Mouse (Mus musculus) spleen, adult 10 weeks (tissue): ENCODE results near the gene Cstf3. TPM values are rescaled to one million over a fixed set of nuclear protein-coding genes. Genes with fewer than 3 reads are reported as not detected.

Experiments
- polyA plus RNA-seq: library from polyadenylated mRNA; stranded (reverse); fragments of 350-450 nt; fragmentation: Illumina TruSeq; extraction: RNeasy Lipid Tissue Mini Kit (QIAGEN cat#74804); gene quantifications from one replicate; pipeline ENCODE4 v1.2.3, GENCODE M21; 2015; ENCODE audit warnings: low replicate concordance; ENCODE audit not compliant: insufficient read depth

Gene Cstf3
- 65.9 TPM for polyA plus RNA-seq

GRCm38 (mm10) chr2:104590068-104590828, at the start of gene Cstf3:
Gene Cstf3, plus strand, starts transcription at chr2:104590523.

GRCm38 (mm10) chr2:104711585-104712485, 121.5 kb downstream of the Cstf3 start, which contains the start of gene Tcp11l1:
Gene Tcp11l1, minus strand, starts transcription at chr2:104712169.

Other genes with a start within 250 kb of the Cstf3 start
- not detected for gene D430041D05Rik, start 179.5 kb upstream of the Cstf3 start, polyA plus RNA-seq
- 54.3 TPM for gene Hipk3, start 96.1 kb upstream of the Cstf3 start, polyA plus RNA-seq
- 6.9 TPM for gene Tcp11l1, start 121.6 kb downstream of the Cstf3 start, polyA plus RNA-seq
- not detected for gene Pin1rt1, start 125.9 kb downstream of the Cstf3 start, polyA plus RNA-seq
- gene Depdc7, start 152.4 kb downstream of the Cstf3 start, polyA plus RNA-seq = 5.4 TPM
- 14.1 TPM for gene Qser1, start 226.2 kb downstream of the Cstf3 start, polyA plus RNA-seq